Mouse (Mus musculus): ENCODE results near the gene Ncoa4.

DNA sequence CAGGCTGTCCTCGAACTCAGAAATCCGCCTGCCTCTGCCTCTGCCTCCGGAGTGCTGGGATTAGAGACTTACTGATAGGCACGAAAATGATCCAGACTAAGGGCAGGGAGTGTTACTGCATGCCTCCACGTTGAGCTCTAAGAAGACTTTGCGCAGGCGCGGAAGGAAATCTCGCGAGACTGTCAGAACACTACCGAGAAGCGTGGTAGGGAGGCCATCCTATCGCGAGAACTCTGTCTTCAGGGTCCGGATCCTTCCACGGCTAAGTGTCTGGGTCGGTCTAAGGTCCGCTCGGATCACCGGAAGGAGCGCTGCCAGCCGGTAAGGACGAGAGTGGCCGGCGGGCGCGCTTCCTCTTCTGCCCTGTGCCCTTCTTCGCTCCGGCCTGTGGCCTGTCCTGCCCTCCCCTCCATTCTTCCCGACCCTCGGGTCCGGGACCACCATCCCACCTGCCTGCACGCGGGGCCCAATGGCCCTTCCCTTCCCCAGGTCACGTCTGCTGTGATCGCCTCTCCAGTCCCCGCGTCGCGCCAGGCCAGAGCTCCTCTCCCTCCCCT lies at the start of gene Ncoa4:
- TF ChIP-seq CTCF (conservative IDR thresholded peaks at IDR 0.05; ENCODE audit: low read length) (no peak), POU5F1 (IDR thresholded peaks at IDR 0.05; ENCODE audit: borderline replicate concordance, low read length) (no peak)

All from E14TG2a.4 (cell line).